Mouse (Mus musculus) kidney, adult 2 months (tissue): Measurements from ENCODE around the gene Tmem207. TPM values are rescaled to one million over a fixed set of nuclear protein-coding genes. Genes with fewer than 3 reads are reported as not detected.
A peak's percentile ranks its signal among the peaks of the same experiment; 100 is the strongest.
"Not testable (repeated sequence)": the region's sequence is repeated elsewhere in the genome, so short reads cannot be mapped to it uniquely, and the experiment has no call there.

Source experiments
- DNase-seq: peaks from one replicate; pipeline ENCODE4 v3.0.0; 2021
- H3K27ac ChIP-seq: fragments of 200-500 bp; 2 replicates; pipeline ENCODE4 v1.5.1; 2012; ENCODE audit warnings: low read depth, low read length, control low read depth, inconsistent platforms; ENCODE audit not compliant: insufficient read depth
- H3K27me3 ChIP-seq: fragments of 200-500 bp; replicated peaks from 2 replicates; pipeline ENCODE4 v1.6.1; 2012; ENCODE audit warnings: mild to moderate bottlenecking, moderate library complexity, low read length, inconsistent platforms; ENCODE audit not compliant: control insufficient read depth, insufficient read depth
- H3K36me3 ChIP-seq: fragments of 200-500 bp; 2 replicates; pipeline ENCODE4 v1.6.1; 2012; ENCODE audit warnings: mild to moderate bottlenecking, moderate library complexity, low read length, inconsistent platforms; ENCODE audit not compliant: control insufficient read depth, insufficient read depth
- H3K4me1 ChIP-seq: fragments of 200-500 bp; 2 replicates; pipeline ENCODE4 v1.6.1; 2011; ENCODE audit warnings: low read length; ENCODE audit not compliant: control insufficient read depth, insufficient read depth
- H3K4me3 ChIP-seq: fragments of 200-500 bp; 2 replicates; pipeline ENCODE4 v1.5.1; 2011; ENCODE audit warnings: mild to moderate bottlenecking, low read depth, low read length, control low read depth; ENCODE audit not compliant: insufficient read depth
- CTCF ChIP-seq: fragments of 200-500 bp; conservative IDR thresholded peaks from 2 replicates; pipeline ENCODE4 v1.5.1; 2011; ENCODE audit warnings: low read depth, mild to moderate bottlenecking, control low read depth, low read length, moderate library complexity, mixed read lengths; ENCODE audit not compliant: insufficient read depth, insufficient read length
- POLR2A ChIP-seq: fragments of 200-500 bp; IDR thresholded peaks from one replicate; pipeline ENCODE4 v1.6.1; 2011; ENCODE audit warnings: low read depth, low read length, control low read depth
- WGBS: fragments of 180-500 bp; shearing (Covaris S2); methylation state at CpG from one replicate; pipeline ENCODE4 v1.1.7; 2018; 5-methylcytosine and 5-hydroxymethylcytosine counted together
- polyA plus RNA-seq: library from polyadenylated mRNA; depleted of rRNA; stranded (reverse); fragments of >200 nt; gene quantifications from 2 replicates; pipeline ENCODE4 v1.2.3, GENCODE M21; 2012

Gene Tmem207
- polyA plus RNA-seq, 1 experiment: 7.8 TPM

- H3K4me3 ChIP-seq: no peak overlapping the region
- WGBS: 15% methylated on average over 2 of the region's 2 CpGs
- peak; percentile 70 for DNase-seq
- no peak for TF ChIP-seq POLR2A
- TF ChIP-seq CTCF: 0 out of 2 replicates have a peak, but pooled peaks have one; percentile 18
- H3K36me3 ChIP-seq: no peaks in the 10 kb centered on the region
- no peaks in the 10 kb centered on the region for H3K27me3 ChIP-seq
- no peak overlapping the region for H3K27ac ChIP-seq
- no peaks in the 10 kb centered on the region for H3K4me1 ChIP-seq
Measured at GRCm38 (mm10) chr16:26519596-26519995, 7.0 kb downstream of the Tmem207 start.

GRCm38 (mm10) chr16:26504961-26505360, 21.6 kb downstream of the Tmem207 start:
- TF ChIP-seq CTCF: no peak
- TF ChIP-seq POLR2A: no peak
- no peaks in the 10 kb centered on the region; the same call in 1 of the 2 replicates for H3K4me1 ChIP-seq
- H3K4me3 ChIP-seq: no peak overlapping the region
- no peaks in the 10 kb centered on the region for H3K36me3 ChIP-seq
- DNase-seq: peak; percentile 71
- 46% methylated on average over 4 of the region's 4 CpGs for WGBS
- no peaks in the 10 kb centered on the region for H3K27me3 ChIP-seq
- H3K27ac ChIP-seq: no peak overlapping the region; the same call in none of the 2 replicates

GRCm38 (mm10) chr16:26500738-26501137, 25.8 kb downstream of the Tmem207 start:
- Histone ChIP-seq H3K4me1 (no peaks in the 10 kb centered on the region; the same call in 1 of the 2 replicates), H3K27me3 (no peaks in the 10 kb centered on the region), H3K4me3 (no peak overlapping the region), H3K36me3 (no peaks in the 10 kb centered on the region), H3K27ac (no peak overlapping the region)
- 72% methylated on average over 3 of the region's 3 CpGs for WGBS
- DNase-seq: no peak
- TF ChIP-seq CTCF: no peak
- TF ChIP-seq POLR2A: no peak

- not testable (repeated sequence) for DNase-seq, H3K27ac ChIP-seq, H3K4me1 ChIP-seq, H3K4me3 ChIP-seq, H3K27me3 ChIP-seq, H3K36me3 ChIP-seq
- 74% methylated on average over 3 of the region's 3 CpGs for WGBS
Measured at GRCm38 (mm10) chr16:26499705-26500104, 26.9 kb downstream of the Tmem207 start.

GRCm38 (mm10) chr16:26495721-26496120, 30.8 kb downstream of the Tmem207 start:
- no peak overlapping the region for H3K27ac ChIP-seq
- no peaks in the 10 kb centered on the region for H3K4me1 ChIP-seq
- DNase-seq: peak; percentile 37
- no peaks in the 10 kb centered on the region for H3K27me3 ChIP-seq
- no peak overlapping the region for H3K4me3 ChIP-seq
- no peak for TF ChIP-seq POLR2A
- TF ChIP-seq CTCF: 0 out of 2 replicates have a peak, but pooled peaks have one; percentile 21
- 11% methylated on average over 2 of the region's 2 CpGs for WGBS
- no peaks in the 10 kb centered on the region for H3K36me3 ChIP-seq

GRCm38 (mm10) chr16:26471254-26471653, 55.3 kb downstream of the Tmem207 start:
- no peak for TF ChIP-seq POLR2A
- TF ChIP-seq CTCF: no peak
- Histone ChIP-seq H3K36me3 (no peaks in the 10 kb centered on the region), H3K4me3 (no peak overlapping the region), H3K4me1 (no peaks in the 10 kb centered on the region; the same call in 1 of the 2 replicates), H3K27me3 (no peaks in the 10 kb centered on the region; the same call in 1 of the 2 replicates), H3K27ac (no peak overlapping the region)
- peak; percentile 61 for DNase-seq
- 63% methylated on average over 4 of the region's 4 CpGs for WGBS

- Histone ChIP-seq H3K4me3 (no peak overlapping the region), H3K36me3 (no peaks in the 10 kb centered on the region), H3K27ac (no peak overlapping the region), H3K27me3 (no peaks in the 10 kb centered on the region; the same call in 1 of the 2 replicates), H3K4me1 (no peaks in the 10 kb centered on the region; the same call in 1 of the 2 replicates)
- DNase-seq: no peak
- TF ChIP-seq CTCF (no peak), POLR2A (no peak)
- WGBS: 82% methylated on average over 4 of the region's 4 CpGs
Measured at GRCm38 (mm10) chr16:26466535-26466934, 60.0 kb downstream of the Tmem207 start.

- Histone ChIP-seq H3K4me3 (peak within 1 kb of the TSS; percentile 41; the same call in 1 of the 2 replicates), H3K4me1 (no peaks in the 10 kb centered on the region), H3K36me3 (no peaks in the 10 kb centered on the region), H3K27me3 (no peaks in the 10 kb centered on the region; the same call in 1 of the 2 replicates), H3K27ac (peak within 1 kb of the TSS; percentile 26)
- peak; percentile 18 for DNase-seq
- no peak for TF ChIP-seq POLR2A
- TF ChIP-seq CTCF: no peak
- 56% methylated on average over 7 of the region's 7 CpGs for WGBS
Measured at GRCm38 (mm10) chr16:26462835-26463234, 63.7 kb downstream of the Tmem207 start, which contains the start of gene Cldn16. Cldn16 (plus strand) TSS chr16:26463135.
